Mouse (Mus musculus): ENCODE results near the gene Atm. TPM values are rescaled to one million over a fixed set of nuclear protein-coding genes. Genes with fewer than 3 reads are reported as not detected.

The Atm gene
- polyA plus RNA-seq, 1 experiment: 7.2 TPM

- Histone ChIP-seq H3K27ac (ENCODE audit: insufficient read depth, low read length) (no peak overlapping the region), H3K27me3 (ENCODE audit: control insufficient read depth, insufficient read depth, low read length) (no peaks in the 10 kb centered on the region), H3K4me3 (replicated peaks; ENCODE audit: insufficient read depth, low read depth, low read length) (peak overlapping the region; percentile 65), H3K4me1 (ENCODE audit: control insufficient read depth, insufficient read depth, low read length) (no peaks in the 10 kb centered on the region; the same call in 1 of the 2 replicates)
- 12% methylated on average over 17 of the region's 17 CpGs for WGBS
- DNase-seq: peak in 1 of 2 experiments; percentile 15
- TF ChIP-seq CTCF (IDR thresholded peaks at IDR 0.05; ENCODE audit: borderline replicate concordance, insufficient read depth, low read depth, low read length): no peak
- TF ChIP-seq POLR2A (IDR thresholded peaks at IDR 0.05; ENCODE audit: borderline replicate concordance, insufficient read depth, low read length): no peak
Observed at GRCm38 (mm10) chr9:53535416-53536320, 872 bp downstream of the Atm start.

DNA sequence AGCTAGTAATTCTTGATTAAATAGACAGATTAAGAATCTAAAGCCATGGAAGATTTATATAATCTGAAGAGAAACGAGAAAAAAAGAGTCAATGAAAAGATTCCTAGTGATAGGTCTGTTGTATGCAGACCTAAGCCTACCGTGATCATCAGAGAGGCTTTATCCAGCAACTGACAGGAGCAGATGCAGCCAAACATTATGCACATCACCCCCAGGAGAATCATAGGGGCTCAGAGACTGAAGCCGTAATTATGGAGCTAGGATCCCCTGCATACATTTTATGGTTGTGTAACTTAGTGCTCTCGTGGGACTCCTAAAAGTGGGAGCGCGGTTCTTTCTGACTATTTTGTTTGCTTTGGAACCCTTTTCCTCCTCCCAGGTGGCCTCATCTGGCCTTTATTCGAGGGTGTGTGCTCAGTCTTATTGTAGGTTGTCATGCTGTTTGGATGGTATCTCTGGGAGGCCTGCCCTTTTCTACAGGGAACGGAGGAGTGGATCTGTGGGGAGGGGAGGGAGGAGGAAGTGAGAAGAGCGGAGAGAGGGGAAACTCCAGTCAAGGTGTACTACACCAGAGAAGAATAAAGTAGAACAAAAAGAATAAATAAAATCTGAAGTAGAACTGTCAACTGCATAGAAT lies 19.0 kb downstream of the Atm start:
- WGBS: 82% methylated on average over 9 of the region's 9 CpGs
- no peaks in the 10 kb centered on the region for H3K4me1 ChIP-seq (ENCODE audit: control insufficient read depth, insufficient read depth, low read length)
- no peak overlapping the region for H3K4me3 ChIP-seq (replicated peaks; ENCODE audit: insufficient read depth, low read depth, low read length)
- no peak for DNase-seq
- H3K27ac ChIP-seq (ENCODE audit: insufficient read depth, low read length): no peak overlapping the region
- no peaks in the 10 kb centered on the region for H3K27me3 ChIP-seq (ENCODE audit: control insufficient read depth, insufficient read depth, low read length)
- TF ChIP-seq POLR2A (IDR thresholded peaks at IDR 0.05; ENCODE audit: borderline replicate concordance, insufficient read depth, low read length) (no peak), CTCF (IDR thresholded peaks at IDR 0.05; ENCODE audit: borderline replicate concordance, insufficient read depth, low read depth, low read length) (no peak)

- Histone ChIP-seq H3K27me3 (ENCODE audit: control insufficient read depth, insufficient read depth, low read length) (no peaks in the 10 kb centered on the region), H3K4me3 (replicated peaks; ENCODE audit: insufficient read depth, low read depth, low read length) (no peak overlapping the region), H3K4me1 (ENCODE audit: control insufficient read depth, insufficient read depth, low read length) (no peaks in the 10 kb centered on the region), H3K27ac (ENCODE audit: insufficient read depth, low read length) (no peak overlapping the region)
- no peak for DNase-seq
- TF ChIP-seq CTCF (IDR thresholded peaks at IDR 0.05; ENCODE audit: borderline replicate concordance, insufficient read depth, low read depth, low read length): no peak
- TF ChIP-seq POLR2A (IDR thresholded peaks at IDR 0.05; ENCODE audit: borderline replicate concordance, insufficient read depth, low read length): no peak
Observed at GRCm38 (mm10) chr9:53514091-53514490, 22.4 kb downstream of the Atm start.

- DNase-seq: no peak
- Histone ChIP-seq H3K4me1 (ENCODE audit: control insufficient read depth, insufficient read depth, low read length) (no peaks in the 10 kb centered on the region), H3K27ac (ENCODE audit: insufficient read depth, low read length) (no peak overlapping the region), H3K27me3 (ENCODE audit: control insufficient read depth, insufficient read depth, low read length) (no peaks in the 10 kb centered on the region), H3K4me3 (replicated peaks; ENCODE audit: insufficient read depth, low read depth, low read length) (no peak overlapping the region)
- TF ChIP-seq CTCF (IDR thresholded peaks at IDR 0.05; ENCODE audit: borderline replicate concordance, insufficient read depth, low read depth, low read length): no peak
- TF ChIP-seq POLR2A (IDR thresholded peaks at IDR 0.05; ENCODE audit: borderline replicate concordance, insufficient read depth, low read length): no peak
- WGBS: 91% methylated on average over 7 of the region's 7 CpGs
Observed at GRCm38 (mm10) chr9:53508053-53508452, 28.5 kb downstream of the Atm start.

GRCm38 (mm10) chr9:53485886-53486285 lies 50.7 kb downstream of the Atm start:
- no peak for DNase-seq

GRCm38 (mm10) chr9:53472806-53473518 lies 63.6 kb downstream of the Atm start:
- no peak overlapping the region for H3K27ac ChIP-seq (ENCODE audit: insufficient read depth, low read length)
- 76% methylated on average over 9 of the region's 9 CpGs for WGBS
- H3K27me3 ChIP-seq (ENCODE audit: control insufficient read depth, insufficient read depth, low read length): no peaks in the 10 kb centered on the region
- no peaks in the 10 kb centered on the region for H3K4me1 ChIP-seq (ENCODE audit: control insufficient read depth, insufficient read depth, low read length)
- TF ChIP-seq CTCF (IDR thresholded peaks at IDR 0.05; ENCODE audit: borderline replicate concordance, insufficient read depth, low read depth, low read length) (no peak), POLR2A (IDR thresholded peaks at IDR 0.05; ENCODE audit: borderline replicate concordance, insufficient read depth, low read length) (no peak)
- no peak for DNase-seq
- H3K4me3 ChIP-seq (replicated peaks; ENCODE audit: insufficient read depth, low read depth, low read length): no peak overlapping the region

More at GRCm38 (mm10) chr9:53485886-53486285, 50.7 kb downstream of the Atm start:
- Histone ChIP-seq H3K27me3 (ENCODE audit: control insufficient read depth, insufficient read depth, low read length) (no peaks in the 10 kb centered on the region), H3K27ac (ENCODE audit: insufficient read depth, low read length) (no peak overlapping the region), H3K4me1 (ENCODE audit: control insufficient read depth, insufficient read depth, low read length) (no peaks in the 10 kb centered on the region), H3K4me3 (replicated peaks; ENCODE audit: insufficient read depth, low read depth, low read length) (no peak overlapping the region)
- no peak for TF ChIP-seq CTCF (IDR thresholded peaks at IDR 0.05; ENCODE audit: borderline replicate concordance, insufficient read depth, low read depth, low read length)
- TF ChIP-seq POLR2A (IDR thresholded peaks at IDR 0.05; ENCODE audit: borderline replicate concordance, insufficient read depth, low read length): no peak

DNA sequence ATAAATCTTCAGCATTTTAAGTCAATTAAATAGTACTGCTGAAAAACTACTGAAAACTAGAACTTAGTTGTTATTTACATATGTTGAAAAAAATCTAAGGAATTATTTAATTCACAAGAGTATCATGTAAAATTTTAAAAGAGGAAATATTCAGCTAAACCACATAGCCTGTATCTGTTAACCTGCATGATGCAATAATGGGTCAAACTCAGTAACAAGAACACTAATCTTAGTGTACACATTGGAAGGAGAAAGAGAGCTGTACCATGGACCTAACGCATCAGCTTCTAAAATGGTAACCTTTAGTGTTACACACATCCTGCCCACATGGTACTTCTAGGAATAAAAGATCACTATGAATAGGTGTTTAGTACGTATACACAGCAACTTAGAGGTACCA lies 84.5 kb downstream of the Atm start:
- TF ChIP-seq POLR2A (IDR thresholded peaks at IDR 0.05; ENCODE audit: borderline replicate concordance, insufficient read depth, low read length): no peak
- no peak for TF ChIP-seq CTCF (IDR thresholded peaks at IDR 0.05; ENCODE audit: borderline replicate concordance, insufficient read depth, low read depth, low read length)
- no peaks in the 10 kb centered on the region for H3K4me1 ChIP-seq (ENCODE audit: control insufficient read depth, insufficient read depth, low read length)
- DNase-seq: no peak
- WGBS: 96% methylated on average over 2 of the region's 2 CpGs
- no peak overlapping the region for H3K27ac ChIP-seq (ENCODE audit: insufficient read depth, low read length)
- H3K27me3 ChIP-seq (ENCODE audit: control insufficient read depth, insufficient read depth, low read length): no peaks in the 10 kb centered on the region
- no peak overlapping the region for H3K4me3 ChIP-seq (replicated peaks; ENCODE audit: insufficient read depth, low read depth, low read length)
